Mouse (Mus musculus): Measurements from ENCODE around the gene Cmtm7. TPM values are rescaled to one million over a fixed set of nuclear protein-coding genes. Genes with fewer than 3 reads are reported as not detected.

Cmtm7 gene
- polyA plus RNA-seq, 1 experiment, result 61.4 TPM

- H3K36me3 ChIP-seq (ENCODE audit: control insufficient read depth, insufficient read depth), result no peaks in the 10 kb centered on the region
- no peaks in the 10 kb centered on the region for H3K79me3 ChIP-seq (ENCODE audit: low read depth)
- no peaks in the 10 kb centered on the region for H3K27me3 ChIP-seq (ENCODE audit: control insufficient read depth, insufficient read depth, insufficient read length)
- TF ChIP-seq USF1 (IDR thresholded peaks at IDR 0.05; ENCODE audit: low read depth) (no peak), CEBPB (IDR thresholded peaks at IDR 0.05; ENCODE audit: low read depth) (no peak), MAX (IDR thresholded peaks at IDR 0.05) (no peak), CTCF (IDR thresholded peaks at IDR 0.05; ENCODE audit: control insufficient read depth, insufficient read depth, insufficient read length) (no peak), FOSL1 (IDR thresholded peaks at IDR 0.05; ENCODE audit: insufficient read depth, low read length, poor library complexity, severe bottlenecking) (no peak), MYOG (IDR thresholded peaks at IDR 0.05; ENCODE audit: control insufficient read depth, extremely low read depth, insufficient read length) (no peak), MYOD1 (IDR thresholded peaks at IDR 0.05; ENCODE audit: control insufficient read depth, insufficient read length, low read depth) (no peak)
- no peaks in the 10 kb centered on the region for H3K79me2 ChIP-seq (ENCODE audit: control insufficient read depth, insufficient read depth)
- no peak overlapping the region for H3K4me3 ChIP-seq (ENCODE audit: insufficient read depth, poor library complexity, severe bottlenecking)
- no peak overlapping the region for H3ac ChIP-seq (ENCODE audit: control insufficient read depth, insufficient read length, low read depth)
Measured at GRCm38 (mm10) chr9:114745163-114745562, 36.5 kb downstream of the Cmtm7 start.

- no peaks in the 10 kb centered on the region for H3K36me3 ChIP-seq (ENCODE audit: control insufficient read depth, insufficient read depth)
- H3K4me3 ChIP-seq (ENCODE audit: insufficient read depth, poor library complexity, severe bottlenecking), result no peak overlapping the region
Measured at GRCm38 (mm10) chr9:114742731-114743130, 38.9 kb downstream of the Cmtm7 start.

GRCm38 (mm10) chr9:114740336-114740735, 41.3 kb downstream of the Cmtm7 start:
- no peak overlapping the region for H3ac ChIP-seq (ENCODE audit: control insufficient read depth, insufficient read length, low read depth)
- H3K79me3 ChIP-seq (ENCODE audit: low read depth), result peaks cover 4% of the 10 kb centered on the region
- H3K27me3 ChIP-seq (ENCODE audit: control insufficient read depth, insufficient read depth, insufficient read length), result no peaks in the 10 kb centered on the region
- TF ChIP-seq MYOD1 (IDR thresholded peaks at IDR 0.05; ENCODE audit: control insufficient read depth, insufficient read length, low read depth), result no peak
- TF ChIP-seq CTCF (IDR thresholded peaks at IDR 0.05; ENCODE audit: control insufficient read depth, insufficient read depth, insufficient read length), result no peak
- TF ChIP-seq MAX (IDR thresholded peaks at IDR 0.05), result no peak
- no peak for TF ChIP-seq CEBPB (IDR thresholded peaks at IDR 0.05; ENCODE audit: low read depth)
- no peak for TF ChIP-seq USF1 (IDR thresholded peaks at IDR 0.05; ENCODE audit: low read depth)
- no peak for TF ChIP-seq MYOG (IDR thresholded peaks at IDR 0.05; ENCODE audit: control insufficient read depth, extremely low read depth, insufficient read length)
- no peak for TF ChIP-seq FOSL1 (IDR thresholded peaks at IDR 0.05; ENCODE audit: insufficient read depth, low read length, poor library complexity, severe bottlenecking)
- H3K79me2 ChIP-seq (ENCODE audit: control insufficient read depth, insufficient read depth), result peaks cover 3% of the 10 kb centered on the region
- H3K36me3 ChIP-seq (ENCODE audit: control insufficient read depth, insufficient read depth), result no peaks in the 10 kb centered on the region
- H3K4me3 ChIP-seq (ENCODE audit: insufficient read depth, poor library complexity, severe bottlenecking), result no peak overlapping the region

More at GRCm38 (mm10) chr9:114742731-114743130, 38.9 kb downstream of the Cmtm7 start:
- Histone ChIP-seq H3K79me2 (ENCODE audit: control insufficient read depth, insufficient read depth) (no peaks in the 10 kb centered on the region), H3ac (ENCODE audit: control insufficient read depth, insufficient read length, low read depth) (no peak overlapping the region), H3K27me3 (ENCODE audit: control insufficient read depth, insufficient read depth, insufficient read length) (no peaks in the 10 kb centered on the region), H3K79me3 (ENCODE audit: low read depth) (no peaks in the 10 kb centered on the region)
- TF ChIP-seq CTCF (IDR thresholded peaks at IDR 0.05; ENCODE audit: control insufficient read depth, insufficient read depth, insufficient read length), result no peak
- no peak for TF ChIP-seq MYOD1 (IDR thresholded peaks at IDR 0.05; ENCODE audit: control insufficient read depth, insufficient read length, low read depth)
- TF ChIP-seq FOSL1 (IDR thresholded peaks at IDR 0.05; ENCODE audit: insufficient read depth, low read length, poor library complexity, severe bottlenecking), result no peak
- TF ChIP-seq MYOG (IDR thresholded peaks at IDR 0.05; ENCODE audit: control insufficient read depth, extremely low read depth, insufficient read length), result no peak
- TF ChIP-seq USF1 (IDR thresholded peaks at IDR 0.05; ENCODE audit: low read depth), result no peak
- no peak for TF ChIP-seq MAX (IDR thresholded peaks at IDR 0.05)
- TF ChIP-seq CEBPB (IDR thresholded peaks at IDR 0.05; ENCODE audit: low read depth), result no peak

GRCm38 (mm10) chr9:114736442-114736841, 45.2 kb downstream of the Cmtm7 start:
- H3ac ChIP-seq (ENCODE audit: control insufficient read depth, insufficient read length, low read depth), result no peak overlapping the region
- no peak overlapping the region for H3K4me3 ChIP-seq (ENCODE audit: insufficient read depth, poor library complexity, severe bottlenecking)
- TF ChIP-seq CEBPB (IDR thresholded peaks at IDR 0.05; ENCODE audit: low read depth) (no peak), MAX (IDR thresholded peaks at IDR 0.05) (no peak), MYOG (IDR thresholded peaks at IDR 0.05; ENCODE audit: control insufficient read depth, extremely low read depth, insufficient read length) (no peak), USF1 (IDR thresholded peaks at IDR 0.05; ENCODE audit: low read depth) (no peak), FOSL1 (IDR thresholded peaks at IDR 0.05; ENCODE audit: insufficient read depth, low read length, poor library complexity, severe bottlenecking) (no peak), CTCF (IDR thresholded peaks at IDR 0.05; ENCODE audit: control insufficient read depth, insufficient read depth, insufficient read length) (no peak), MYOD1 (IDR thresholded peaks at IDR 0.05; ENCODE audit: control insufficient read depth, insufficient read length, low read depth) (no peak)
- peaks cover 30% of the 10 kb centered on the region for H3K79me2 ChIP-seq (ENCODE audit: control insufficient read depth, insufficient read depth)
- H3K36me3 ChIP-seq (ENCODE audit: control insufficient read depth, insufficient read depth), result no peaks in the 10 kb centered on the region
- H3K27me3 ChIP-seq (ENCODE audit: control insufficient read depth, insufficient read depth, insufficient read length), result no peaks in the 10 kb centered on the region
- peaks cover 13% of the 10 kb centered on the region for H3K79me3 ChIP-seq (ENCODE audit: low read depth)

GRCm38 (mm10) chr9:114733238-114733637, 48.4 kb downstream of the Cmtm7 start:
- no peak for TF ChIP-seq FOSL1 (IDR thresholded peaks at IDR 0.05; ENCODE audit: insufficient read depth, low read length, poor library complexity, severe bottlenecking)
- H3K36me3 ChIP-seq (ENCODE audit: control insufficient read depth, insufficient read depth), result no peaks in the 10 kb centered on the region
- no peak overlapping the region for H3K4me3 ChIP-seq (ENCODE audit: insufficient read depth, poor library complexity, severe bottlenecking)
- H3K27me3 ChIP-seq (ENCODE audit: control insufficient read depth, insufficient read depth, insufficient read length), result no peaks in the 10 kb centered on the region
- peaks cover 32% of the 10 kb centered on the region for H3K79me2 ChIP-seq (ENCODE audit: control insufficient read depth, insufficient read depth)
- H3K79me3 ChIP-seq (ENCODE audit: low read depth), result peaks cover 13% of the 10 kb centered on the region
- H3ac ChIP-seq (ENCODE audit: control insufficient read depth, insufficient read length, low read depth), result no peak overlapping the region

Data from C2C12 (cell line).